In genomic region chr11:111328258-111328657, GRCm38 (mm10) we compare ENCODE assay signal across 16 mouse cellular contexts.
"Had no signal": no experiment of that assay in that cellular context is flagged by ENCODE, and none has a peak within 500 bp of the region (broad histone marks: within the 10 kb centered on the region; RNA-seq: fewer than 3 reads in every experiment).

No protein-coding gene starts in this region.

- H3K9me3 ChIP-seq: neural tube, embryonic 12.5 days; neural tube, embryonic 13.5 days; neural tube, embryonic 15.5 days; stomach, embryonic 15.5 days had no signal

- H3K9ac ChIP-seq: neural tube, embryonic 12.5 days; neural tube, embryonic 13.5 days; neural tube, embryonic 15.5 days; stomach, embryonic 15.5 days had no signal

- H3K27ac ChIP-seq: neural tube, embryonic 12.5 days; neural tube, embryonic 13.5 days; neural tube, embryonic 15.5 days; stomach, embryonic 15.5 days had no signal

- DNase-seq: retina, postnatal 1 day; right cerebral cortex, adult 18-20 months; right cerebral cortex, postnatal 14 days; right cerebral cortex, postnatal 25 days; right cerebral cortex, postnatal 4 days; spleen, adult 18-20 months; thymus, adult 18-20 months; thymus, adult 2 months; thymus, postnatal 14 days; thymus, postnatal 25 days; thymus, postnatal 36 days; thymus, postnatal 4 days had no signal

- H3K4me1 ChIP-seq: neural tube, embryonic 12.5 days; neural tube, embryonic 13.5 days; neural tube, embryonic 15.5 days; stomach, embryonic 15.5 days had no signal

- H3K36me3 ChIP-seq: neural tube, embryonic 12.5 days; neural tube, embryonic 13.5 days; neural tube, embryonic 15.5 days; stomach, embryonic 15.5 days had no signal

- H3K4me2 ChIP-seq: neural tube, embryonic 12.5 days; neural tube, embryonic 13.5 days; neural tube, embryonic 15.5 days; stomach, embryonic 15.5 days had no signal

- H3K4me3 ChIP-seq: neural tube, embryonic 12.5 days; neural tube, embryonic 13.5 days; neural tube, embryonic 15.5 days; stomach, embryonic 15.5 days had no signal

- H3K27me3 ChIP-seq: neural tube, embryonic 12.5 days; neural tube, embryonic 13.5 days; neural tube, embryonic 15.5 days; stomach, embryonic 15.5 days had no signal
